ENCODE assay signal across 15 mouse cellular contexts in genomic region chr9:79927156-79927870, GRCm38 (mm10).
A peak's percentile ranks its signal among the peaks of the same experiment; 100 is the strongest.
DNase-seq lines count a peak whose midpoint lies in the region; ATAC-seq lines count a peak whose summit lies in the region.
"Had no signal": no experiment of that assay in that cellular context is flagged by ENCODE, and none has a peak within 500 bp of the region (broad histone marks: within the 10 kb centered on the region; RNA-seq: fewer than 3 reads in every experiment).

No protein-coding gene starts in this region.

- peak overlapping the region; percentile 63; the same call in 1 of the 2 replicates for H3K27ac ChIP-seq in heart, embryonic 13.5 days (replicated peaks)
- peak overlapping the region; percentile 74 for H3K27ac ChIP-seq in lung, embryonic 16.5 days (ENCODE audit: low read length)
- 0 out of 2 replicates have a peak overlapping the region, but pooled peaks have one; percentile 17 for H3K27ac ChIP-seq in stomach, embryonic 15.5 days
- H3K27ac ChIP-seq in kidney, embryonic 15.5 days: no peak overlapping the region
- H3K27ac ChIP-seq: embryonic facial prominence, embryonic 13.5 days had no signal

- H3K9me3 ChIP-seq in heart, embryonic 13.5 days: no peaks in the 10 kb centered on the region
- H3K9me3 ChIP-seq in lung, embryonic 16.5 days (ENCODE audit: control insufficient read depth, low read length): no peaks in the 10 kb centered on the region
- no peaks in the 10 kb centered on the region for H3K9me3 ChIP-seq in stomach, embryonic 15.5 days
- H3K9me3 ChIP-seq in kidney, embryonic 15.5 days (replicated peaks): no peaks in the 10 kb centered on the region
- H3K9me3 ChIP-seq: embryonic facial prominence, embryonic 13.5 days had no signal

- H3K4me1 ChIP-seq in heart, embryonic 13.5 days: peaks cover 50% of the 10 kb centered on the region
- peaks cover 9% of the 10 kb centered on the region for H3K4me1 ChIP-seq in lung, embryonic 16.5 days (replicated peaks; ENCODE audit: control insufficient read depth, insufficient read depth, low read length)
- H3K4me1 ChIP-seq in stomach, embryonic 15.5 days: 0 out of 2 replicates have a peak, but pooled peaks cover 1% of the 10 kb centered on the region
- peaks cover 5% of the 10 kb centered on the region for H3K4me1 ChIP-seq in kidney, embryonic 15.5 days

- H3K9ac ChIP-seq in heart, embryonic 13.5 days: no peak overlapping the region
- H3K9ac ChIP-seq in lung, embryonic 16.5 days (ENCODE audit: low read length): no peak overlapping the region
- no peak overlapping the region for H3K9ac ChIP-seq in stomach, embryonic 15.5 days
- H3K9ac ChIP-seq in kidney, embryonic 15.5 days: no peak overlapping the region
- H3K9ac ChIP-seq: embryonic facial prominence, embryonic 13.5 days had no signal

- no peak for ATAC-seq in heart, embryonic 13.5 days (ENCODE audit: extremely low read depth, insufficient number of reproducible peaks, low FRiP score, low TSS enrichment)
- peak; percentile 58 for ATAC-seq in lung, embryonic 16.5 days (ENCODE audit: low read depth)
- ATAC-seq in stomach, embryonic 15.5 days (ENCODE audit: insufficient read depth, low FRiP score, low read depth): no peak
- no peak for ATAC-seq in kidney, embryonic 15.5 days (replicated peaks; ENCODE audit: low FRiP score)
- ATAC-seq: activated CD4-positive, CD25-positive, alpha-beta regulatory T cell, adult 4 months; forebrain, embryonic 14.5 days; hindbrain, embryonic 16.5 days had no signal

- intact Hi-C loops in heart, postnatal 36 days (cut with DNase I): loop anchor here (2.0 kb wide), 1 partner anchor 49 kb away; no protein-coding TSS in a partner anchor

- no peaks in the 10 kb centered on the region for H3K27me3 ChIP-seq in heart, embryonic 13.5 days (replicated peaks)
- no peaks in the 10 kb centered on the region for H3K27me3 ChIP-seq in lung, embryonic 16.5 days (ENCODE audit: control insufficient read depth, insufficient read depth, low read depth, low read length)
- no peaks in the 10 kb centered on the region for H3K27me3 ChIP-seq in stomach, embryonic 15.5 days (replicated peaks)
- no peaks in the 10 kb centered on the region for H3K27me3 ChIP-seq in kidney, embryonic 15.5 days
- H3K27me3 ChIP-seq: CH12.LX; embryonic facial prominence, embryonic 13.5 days had no signal

- no peak for DNase-seq in heart, postnatal 36 days
- no peak for DNase-seq in lung, postnatal 10 days
- peak; percentile 41 for DNase-seq in fibroblast of lung, adult 2 months (ENCODE audit: low read depth)
- DNase-seq: kidney, adult 18-20 months; midbrain, embryonic 14.5 days; thymus, adult 2 months had no signal

- no peak overlapping the region for H3K4me2 ChIP-seq in heart, embryonic 13.5 days
- H3K4me2 ChIP-seq in lung, embryonic 16.5 days (ENCODE audit: low read depth, low read length): peak overlapping the region; percentile 26; the same call in 1 of the 2 replicates
- H3K4me2 ChIP-seq in stomach, embryonic 15.5 days: no peak overlapping the region
- no peak overlapping the region for H3K4me2 ChIP-seq in kidney, embryonic 15.5 days
- H3K4me2 ChIP-seq: embryonic facial prominence, embryonic 13.5 days had no signal

- 74% methylated on average over 21 of the region's 21 CpGs for WGBS in heart, embryonic 13.5 days
- WGBS in lung, embryonic 16.5 days: 69% methylated on average over 21 of the region's 21 CpGs
- WGBS in stomach, embryonic 15.5 days: 84% methylated on average over 21 of the region's 21 CpGs
- WGBS in kidney, embryonic 15.5 days: 90% methylated on average over 21 of the region's 21 CpGs

- no peak overlapping the region for H3K4me3 ChIP-seq in heart, embryonic 13.5 days
- H3K4me3 ChIP-seq in lung, embryonic 16.5 days (ENCODE audit: low read length): no peak overlapping the region
- H3K4me3 ChIP-seq in stomach, embryonic 15.5 days (replicated peaks): no peak overlapping the region
- no peak overlapping the region for H3K4me3 ChIP-seq in kidney, embryonic 15.5 days (replicated peaks)
- H3K4me3 ChIP-seq: embryonic facial prominence, embryonic 13.5 days had no signal

- no peaks in the 10 kb centered on the region for H3K36me3 ChIP-seq in heart, embryonic 13.5 days
- H3K36me3 ChIP-seq in lung, embryonic 16.5 days (ENCODE audit: control insufficient read depth, insufficient read depth, low read length): no peaks in the 10 kb centered on the region
- H3K36me3 ChIP-seq in stomach, embryonic 15.5 days: no peaks in the 10 kb centered on the region
- H3K36me3 ChIP-seq in kidney, embryonic 15.5 days: no peaks in the 10 kb centered on the region
- H3K36me3 ChIP-seq: embryonic facial prominence, embryonic 13.5 days had no signal
